Mouse (Mus musculus) adrenal gland, postnatal 10 days (tissue): ENCODE measurements at regions not wholly inside any gene's neighbourhood (a gene's known extent, or its start where the extent isn't known, plus 50 kb on each side); places are given as distances from the start of the nearest gene placed in this dataset.

Experiments used
- DNase-seq: peaks from one replicate; pipeline ENCODE4 v3.0.0; 2021; ENCODE audit warnings: mixed read lengths

GRCm38 (mm10) chr1:33271437-33272145 lies 398.0 kb downstream of the Prim2 start:
- no peak for DNase-seq

DNA sequence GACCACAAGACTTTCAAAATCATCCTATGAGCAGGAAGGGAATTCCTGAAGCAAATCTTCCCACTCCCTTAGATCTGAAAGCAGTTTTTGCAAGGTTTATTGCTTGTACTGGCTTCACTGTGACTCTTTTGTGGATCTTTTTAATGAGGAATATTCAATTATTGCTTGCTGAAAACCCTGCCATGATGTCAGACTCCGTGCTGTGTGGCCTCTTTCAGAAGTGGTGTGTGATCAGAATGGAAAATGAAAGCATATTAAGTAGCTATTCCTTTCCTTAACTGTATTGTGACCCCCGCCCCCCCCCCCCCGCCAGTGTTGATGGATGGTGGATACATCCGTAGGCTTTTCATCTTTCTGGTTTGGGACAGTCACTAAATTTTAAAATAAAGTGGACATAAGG lies 400.4 kb downstream of the Prim2 start:
- DNase-seq: no peak

DNA sequence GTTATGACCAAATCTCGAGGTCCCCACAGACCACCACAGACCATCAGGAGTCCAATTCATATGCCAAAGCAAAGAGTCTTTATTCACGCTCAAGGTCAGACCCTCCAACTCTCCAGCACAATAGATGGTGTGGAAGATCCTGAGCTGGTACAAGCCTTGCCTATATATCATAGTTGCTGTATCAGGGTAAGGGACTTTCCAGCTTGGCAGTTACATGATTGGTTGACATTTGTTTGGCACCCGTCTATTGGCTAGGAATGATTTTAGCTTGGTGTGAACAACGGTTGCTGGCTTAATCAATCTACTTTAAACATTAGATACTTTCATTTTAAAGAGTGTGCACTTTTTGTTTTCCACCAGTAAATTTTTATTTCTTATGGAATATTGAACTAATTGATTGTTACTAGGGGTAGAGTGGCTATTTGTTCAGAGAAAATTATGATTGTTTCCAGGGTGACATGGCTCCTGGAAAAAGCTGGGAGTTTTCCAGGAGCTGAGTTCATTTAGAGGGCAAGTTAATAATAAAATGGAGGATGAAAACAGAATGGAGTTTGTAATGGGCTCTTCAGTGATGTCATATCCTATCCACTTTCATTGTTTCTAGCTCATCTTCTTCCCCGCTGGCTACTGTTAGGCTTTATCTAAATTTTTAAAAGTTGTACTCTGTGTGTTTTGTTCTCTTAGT lies 403.7 kb downstream of the Prim2 start:
- no peak for DNase-seq

DNA sequence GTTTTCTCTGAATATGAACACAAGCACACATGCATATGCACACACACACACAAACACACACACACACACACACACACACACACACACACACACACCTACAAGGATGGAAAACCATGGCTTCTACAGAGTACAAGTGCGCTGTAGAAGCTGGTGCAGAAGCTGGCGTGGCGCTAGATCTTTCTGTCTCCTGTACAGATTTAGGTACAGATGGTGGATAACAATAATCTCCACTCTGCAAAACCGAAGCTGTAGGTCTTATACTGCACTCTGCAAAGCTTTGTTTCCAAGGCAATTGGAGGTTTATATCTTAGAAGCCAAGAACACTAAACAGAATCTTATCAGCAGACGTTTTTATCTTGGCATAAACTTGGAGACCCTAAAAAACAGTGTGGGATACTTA lies 420.1 kb downstream of the Prim2 start:
- no peak for DNase-seq

DNA sequence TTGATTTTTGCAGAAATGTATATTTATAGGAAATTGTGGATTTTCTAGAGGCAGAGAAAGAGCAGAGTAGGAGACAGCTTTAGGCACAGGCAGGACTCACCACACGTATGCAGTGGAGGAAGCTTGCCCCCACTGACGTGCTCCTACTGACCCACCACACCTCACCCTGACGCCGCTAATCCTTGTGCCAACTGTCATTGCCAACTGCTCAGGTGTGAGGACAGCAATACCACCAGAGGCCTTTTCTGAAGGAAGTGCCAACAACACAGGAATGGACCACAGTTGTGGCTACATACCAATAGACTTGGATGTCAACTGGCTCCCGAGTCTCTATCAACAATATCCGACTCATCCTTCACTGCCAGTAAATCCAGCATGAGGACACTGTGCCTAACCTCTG lies 422.5 kb downstream of the Prim2 start:
- no peak for DNase-seq

DNA sequence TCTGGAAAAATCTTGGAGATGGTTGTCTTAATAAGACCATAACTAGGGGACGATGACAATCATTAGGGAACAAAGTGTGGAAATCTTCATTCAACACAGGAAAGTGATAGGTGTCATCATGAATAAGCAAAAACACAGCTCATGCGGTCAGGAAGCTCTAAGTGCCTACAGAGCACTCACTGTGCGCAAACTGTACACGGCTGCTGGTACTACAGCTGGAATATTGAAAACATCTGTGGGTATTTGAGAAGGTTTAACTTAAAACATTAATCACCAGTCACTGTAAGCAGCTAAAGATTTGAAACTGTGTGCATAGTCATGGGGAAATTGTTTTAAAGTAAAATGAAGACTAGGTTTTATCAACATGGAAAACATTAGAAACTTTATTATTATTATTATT lies 424.4 kb downstream of the Prim2 start:
- DNase-seq: no peak

DNA sequence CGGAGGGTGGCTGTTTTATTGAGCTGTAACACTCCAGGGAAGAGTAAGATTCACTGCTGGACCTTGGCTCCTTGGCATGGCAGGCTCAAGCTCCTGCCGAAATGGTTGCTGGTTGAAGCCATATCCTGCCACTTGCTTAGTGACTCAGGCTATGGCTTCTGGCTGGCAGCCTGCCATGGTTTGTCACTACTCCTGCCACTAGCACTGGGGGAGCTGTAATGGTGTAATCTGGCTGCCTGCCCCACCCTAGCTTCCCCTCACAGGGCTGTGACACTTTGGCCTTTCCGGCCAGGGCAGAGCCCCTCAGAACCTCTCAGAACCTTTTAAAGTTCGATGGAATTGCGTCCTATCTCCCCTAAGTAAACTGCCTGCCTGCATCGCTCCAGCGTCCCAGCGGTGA lies 424.9 kb downstream of the Prim2 start:
- no peak for DNase-seq

- DNase-seq: no peak
These were observed 446.6 kb downstream of the Prim2 start for GRCm38 (mm10) chr1:33222997-33223396.

DNA sequence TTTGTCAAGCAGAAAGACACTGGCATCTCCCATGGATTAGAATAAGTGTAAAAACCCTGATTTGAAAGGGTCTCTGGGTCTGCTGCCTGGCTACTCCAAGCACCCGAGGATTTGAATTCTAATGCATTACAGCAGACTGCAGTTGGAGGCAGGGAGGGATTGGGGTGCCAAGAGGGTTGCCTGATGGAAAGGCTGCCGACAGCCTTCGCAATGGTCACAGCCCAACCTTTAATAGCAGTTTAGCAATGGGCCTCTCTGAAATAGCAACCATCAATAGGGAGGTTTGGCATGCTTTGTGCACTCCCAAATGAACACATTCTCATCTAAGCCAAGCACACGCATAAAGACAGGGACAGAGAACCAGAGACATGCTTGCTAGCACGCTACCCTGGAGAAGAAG lies 454.8 kb downstream of the Prim2 start:
- no peak for DNase-seq

- DNase-seq: no peak
These were observed 455.2 kb downstream of the Prim2 start for GRCm38 (mm10) chr1:33214394-33214793.

DNA sequence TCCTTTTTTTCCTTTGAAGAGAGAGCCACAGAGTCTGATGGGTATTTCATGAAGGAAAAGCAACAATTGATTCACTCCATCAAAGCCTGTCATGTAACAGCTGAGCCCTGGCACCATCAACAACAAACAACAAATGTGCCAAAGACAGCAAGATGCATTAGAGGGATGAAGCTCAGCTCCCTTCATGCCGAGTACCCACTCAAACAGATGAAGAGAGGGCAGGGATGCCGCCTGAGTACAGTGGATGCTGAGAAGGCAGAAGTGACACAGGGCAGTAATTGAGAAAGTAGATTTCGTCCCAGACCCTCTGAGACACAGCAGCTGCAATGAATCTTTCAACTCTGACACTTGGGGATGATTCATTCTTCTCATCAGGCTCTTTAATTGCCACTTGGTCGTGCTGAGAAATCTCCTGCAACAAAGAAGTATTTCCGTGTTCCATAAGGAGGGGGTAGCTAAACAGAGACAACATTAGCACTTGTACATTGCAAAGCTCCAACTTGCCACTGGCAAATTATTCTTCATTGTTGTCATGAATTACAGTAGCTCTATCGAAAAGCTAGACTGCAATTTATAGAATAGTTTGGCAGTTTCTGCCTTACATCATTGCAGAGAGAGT lies 467.9 kb downstream of the Prim2 start:
- no peak for DNase-seq

DNA sequence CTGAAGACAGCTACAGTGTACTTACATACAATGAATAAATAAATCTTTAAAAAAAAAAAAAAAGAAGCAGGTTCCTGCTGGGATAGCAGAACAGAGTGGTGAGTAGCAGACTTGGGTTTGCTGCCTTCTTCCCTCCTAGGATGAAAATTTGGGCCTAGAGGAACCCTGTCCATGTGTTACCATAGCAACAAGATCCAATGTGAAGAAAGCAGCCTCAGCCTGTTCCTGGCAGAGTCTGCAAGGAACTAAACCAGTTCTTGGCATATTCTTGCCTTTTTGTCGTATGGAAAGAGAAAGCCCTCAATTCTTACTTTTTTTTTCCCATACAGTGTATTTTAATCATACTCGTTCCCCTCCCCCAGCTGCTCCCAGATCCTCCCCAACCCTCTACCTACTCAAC lies 474.5 kb downstream of the Prim2 start:
- DNase-seq: no peak

GRCm38 (mm10) chr1:33174646-33175435 lies 494.8 kb downstream of the Prim2 start:
- DNase-seq: peak; percentile 12

DNA sequence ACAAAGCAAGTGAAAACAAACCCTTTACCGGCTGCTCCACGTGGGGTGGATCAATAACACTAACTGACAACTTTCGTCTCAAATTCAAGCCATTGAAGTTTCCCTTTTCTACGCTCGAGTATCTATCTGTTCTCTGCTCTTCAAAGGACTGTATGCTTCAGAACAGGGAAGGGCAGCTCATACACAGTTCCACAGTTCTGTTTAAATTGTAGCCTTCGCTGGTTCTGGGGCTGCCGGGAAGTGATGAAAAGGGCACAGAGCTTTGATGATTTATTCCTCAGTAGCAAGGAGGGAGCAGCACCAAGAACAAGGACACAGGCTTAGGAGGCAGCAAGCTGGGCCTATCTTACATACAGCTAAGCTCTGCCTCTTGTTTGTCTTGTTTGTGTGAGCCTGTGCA lies 532.6 kb downstream of the Prim2 start:
- DNase-seq: peak; percentile 15

- no peak for DNase-seq
These were observed 539.2 kb downstream of the Prim2 start for GRCm38 (mm10) chr1:33130351-33130750.

DNA sequence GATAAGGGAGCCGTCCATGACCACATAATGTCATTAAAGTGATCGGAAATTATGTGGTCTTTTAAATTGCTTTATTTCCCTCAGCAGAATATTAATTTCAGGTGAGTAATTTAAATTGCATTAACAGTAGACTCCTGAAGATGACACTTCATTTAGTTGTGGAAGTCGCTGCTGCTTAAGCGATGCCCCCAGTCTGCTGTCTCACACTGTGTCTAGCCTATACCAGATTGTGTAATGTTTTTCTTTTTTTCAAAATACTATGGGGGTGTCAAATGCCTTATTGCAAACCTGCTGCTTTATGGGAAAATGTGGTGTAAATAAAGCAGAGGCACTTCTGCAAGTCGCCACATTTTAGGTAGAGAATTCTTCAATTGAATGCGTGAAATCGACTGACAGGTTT lies 544.5 kb downstream of the Prim2 start:
- DNase-seq: no peak

DNA sequence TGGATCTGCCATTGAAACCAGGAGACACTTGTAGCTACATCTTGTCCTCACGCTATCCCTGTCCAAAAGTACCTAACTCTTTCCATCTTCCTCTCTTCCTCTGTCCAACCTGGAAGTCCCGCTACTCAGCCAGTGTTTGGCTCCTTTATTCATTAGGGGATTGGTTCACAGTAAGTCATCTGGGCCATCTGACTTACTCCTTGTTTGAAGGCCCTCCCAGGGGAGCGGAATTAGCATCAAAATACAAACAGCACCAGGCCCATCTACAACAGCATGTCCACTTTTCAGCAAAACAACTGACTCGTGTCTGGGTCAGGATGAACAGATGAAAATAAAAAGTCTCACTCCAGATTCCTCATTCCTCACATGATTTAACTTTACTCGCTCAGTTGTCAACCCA lies 559.2 kb upstream of the Gm5415 start:
- no peak for DNase-seq

GRCm38 (mm10) chr1:33104296-33104695 lies 557.2 kb upstream of the Gm5415 start:
- no peak for DNase-seq

GRCm38 (mm10) chr1:33098062-33098461 lies 551.0 kb upstream of the Gm5415 start:
- DNase-seq: no peak

DNA sequence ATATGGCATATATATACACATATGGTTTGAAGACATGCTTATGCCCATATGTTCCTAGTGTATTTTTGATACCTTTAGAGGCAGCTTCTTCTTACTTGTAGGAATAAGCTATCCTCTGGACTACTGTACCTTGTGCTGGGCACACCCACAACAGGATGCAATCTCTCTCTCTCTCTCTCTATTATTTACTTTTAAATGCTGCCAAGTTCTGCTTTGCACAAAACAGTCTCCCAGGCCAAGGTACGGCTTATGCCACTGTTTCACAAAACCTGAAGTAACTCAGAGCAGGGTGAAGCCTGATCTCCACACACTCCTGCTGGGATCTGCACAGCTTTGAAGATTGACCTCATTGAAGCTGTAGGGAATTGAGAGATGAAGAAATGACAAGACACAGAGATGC lies 549.8 kb upstream of the Gm5415 start:
- DNase-seq: no peak

GRCm38 (mm10) chr1:33074551-33074950 lies 527.5 kb upstream of the Gm5415 start:
- DNase-seq: no peak

DNA sequence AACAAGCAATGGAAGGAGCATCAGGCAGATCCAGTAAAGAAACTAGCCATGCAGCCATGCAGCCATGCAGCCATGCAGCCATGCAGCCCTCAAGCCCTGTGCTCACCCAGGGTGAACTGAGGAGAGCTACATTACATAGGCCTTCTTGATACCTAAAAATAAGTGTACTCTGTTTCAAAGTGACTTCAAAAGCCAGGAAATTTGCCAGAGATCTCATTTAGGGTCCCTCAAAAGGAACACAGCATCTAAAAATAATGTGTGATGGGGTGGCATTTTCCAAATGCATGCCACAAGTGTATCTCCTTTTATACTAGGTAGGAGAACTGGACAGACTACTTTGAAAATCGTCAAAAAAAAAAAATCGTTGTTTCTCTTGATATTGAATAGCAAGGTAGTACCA lies 510.9 kb upstream of the Gm5415 start:
- DNase-seq: no peak

DNA sequence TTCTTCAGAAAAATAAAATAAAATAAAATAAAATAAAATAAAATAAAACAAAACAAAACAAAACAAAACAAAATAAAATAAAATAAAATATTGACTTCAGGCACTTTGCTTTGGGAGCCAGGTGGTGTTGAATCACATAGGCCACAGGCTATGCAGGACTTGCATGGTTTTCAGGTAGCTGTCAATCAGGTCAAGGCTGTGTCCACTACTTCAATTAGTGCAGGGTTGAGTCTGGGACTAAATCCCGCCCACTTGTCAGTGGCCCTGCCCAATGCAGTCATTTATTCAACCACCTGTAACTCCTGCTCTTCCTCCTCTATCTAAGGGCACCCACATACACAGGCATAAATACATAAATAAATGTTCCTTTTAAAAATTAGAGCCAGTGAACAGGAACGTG lies 497.3 kb upstream of the Gm5415 start:
- DNase-seq: no peak
